Mouse (Mus musculus) thymus, adult 2 months (tissue): ENCODE results near the gene Dlat. TPM values are rescaled to one million over a fixed set of nuclear protein-coding genes. Genes with fewer than 3 reads are reported as not detected.

Source experiments
- DNase-seq: peaks from one replicate; pipeline ENCODE4 v3.0.0; 2021
- H3K27ac ChIP-seq: fragments of 200-500 bp; 2 replicates; pipeline ENCODE4 v1.5.1; 2012; ENCODE audit warnings: low read length, control low read depth; ENCODE audit not compliant: control insufficient read depth, insufficient read depth
- H3K27me3 ChIP-seq: fragments of 200-500 bp; 2 replicates; pipeline ENCODE4 v1.6.1; 2012; ENCODE audit warnings: mild to moderate bottlenecking, low read length, moderate library complexity, mixed read lengths; ENCODE audit not compliant: control insufficient read depth, insufficient read depth
- H3K36me3 ChIP-seq: fragments of 200-500 bp; 2 replicates; pipeline ENCODE4 v1.6.1; 2012; ENCODE audit warnings: mild to moderate bottlenecking, low read length, moderate library complexity; ENCODE audit not compliant: control insufficient read depth, insufficient read depth
- H3K4me1 ChIP-seq: fragments of 200-500 bp; replicated peaks from 2 replicates; pipeline ENCODE4 v1.6.1; 2012; ENCODE audit warnings: low read length; ENCODE audit not compliant: control insufficient read depth, insufficient read depth
- H3K4me3 ChIP-seq: fragments of 200-500 bp; 2 replicates; pipeline ENCODE4 v1.5.1; 2012; ENCODE audit warnings: mild to moderate bottlenecking, low read length, control low read depth, moderate library complexity; ENCODE audit not compliant: control insufficient read depth, insufficient read depth
- CTCF ChIP-seq: fragments of 200-500 bp; IDR thresholded peaks from 2 replicates; pipeline ENCODE4 v1.5.1; 2012; ENCODE audit warnings: mild to moderate bottlenecking, control low read depth, low read length, moderate library complexity, borderline replicate concordance; ENCODE audit not compliant: control insufficient read depth, poor library complexity, insufficient read depth; ENCODE audit errors: extremely low read depth
- POLR2A ChIP-seq: fragments of 200-500 bp; IDR thresholded peaks from 2 replicates; pipeline ENCODE4 v1.6.1; 2012; ENCODE audit warnings: mild to moderate bottlenecking, low read length, control low read depth, moderate library complexity; ENCODE audit not compliant: control insufficient read depth, poor library complexity, insufficient read depth; ENCODE audit errors: extremely low read depth
- WGBS: fragments of 180-500 bp; shearing (Covaris S2); methylation state at CpG from one replicate; pipeline ENCODE4 v1.1.7; 2018; 5-methylcytosine and 5-hydroxymethylcytosine counted together
- polyA plus RNA-seq: library from polyadenylated mRNA; depleted of rRNA; stranded (reverse); fragments of >200 nt; gene quantifications from 2 replicates; pipeline ENCODE4 v1.2.3, GENCODE M21; 2012

The Dlat gene
- polyA plus RNA-seq, 1 experiment: 24.5 TPM

GRCm38 (mm10) chr9:50681727-50682126 lies 22.1 kb upstream of the Dlat start:
- TF ChIP-seq POLR2A (no peak), CTCF (no peak)
- WGBS: 90% methylated on average over 7 of the region's 7 CpGs

GRCm38 (mm10) chr9:50679406-50679805 lies 19.8 kb upstream of the Dlat start:
- H3K27me3 ChIP-seq: no peaks in the 10 kb centered on the region
- TF ChIP-seq CTCF (no peak), POLR2A (no peak)
- WGBS: 82% methylated on average over 1 of the region's 1 CpGs
- no peak overlapping the region for H3K4me3 ChIP-seq
- no peaks in the 10 kb centered on the region for H3K4me1 ChIP-seq
- DNase-seq: no peak
- H3K36me3 ChIP-seq: no peaks in the 10 kb centered on the region
- H3K27ac ChIP-seq: no peak overlapping the region

More at GRCm38 (mm10) chr9:50681727-50682126, 22.1 kb upstream of the Dlat start:
- Histone ChIP-seq H3K36me3 (no peaks in the 10 kb centered on the region), H3K4me1 (no peaks in the 10 kb centered on the region), H3K4me3 (no peak overlapping the region), H3K27me3 (no peaks in the 10 kb centered on the region), H3K27ac (no peak overlapping the region)
- DNase-seq: no peak

- 38% methylated on average over 1 of the region's 1 CpGs for WGBS
- Histone ChIP-seq H3K36me3 (no peaks in the 10 kb centered on the region), H3K4me1 (no peaks in the 10 kb centered on the region), H3K27me3 (no peaks in the 10 kb centered on the region), H3K27ac (no peak overlapping the region), H3K4me3 (no peak overlapping the region)
- no peak for DNase-seq
- TF ChIP-seq POLR2A (no peak), CTCF (no peak)
Measured at GRCm38 (mm10) chr9:50674771-50675170, 15.2 kb upstream of the Dlat start.

- Histone ChIP-seq H3K4me3 (no peak overlapping the region), H3K4me1 (no peaks in the 10 kb centered on the region), H3K27ac (no peak overlapping the region), H3K27me3 (no peaks in the 10 kb centered on the region), H3K36me3 (no peaks in the 10 kb centered on the region)
- DNase-seq: peak; percentile 72
- TF ChIP-seq CTCF (no peak), POLR2A (no peak)
- 20% methylated on average over 5 of the region's 5 CpGs for WGBS
Measured at GRCm38 (mm10) chr9:50670690-50671089, 11.1 kb upstream of the Dlat start.

DNA sequence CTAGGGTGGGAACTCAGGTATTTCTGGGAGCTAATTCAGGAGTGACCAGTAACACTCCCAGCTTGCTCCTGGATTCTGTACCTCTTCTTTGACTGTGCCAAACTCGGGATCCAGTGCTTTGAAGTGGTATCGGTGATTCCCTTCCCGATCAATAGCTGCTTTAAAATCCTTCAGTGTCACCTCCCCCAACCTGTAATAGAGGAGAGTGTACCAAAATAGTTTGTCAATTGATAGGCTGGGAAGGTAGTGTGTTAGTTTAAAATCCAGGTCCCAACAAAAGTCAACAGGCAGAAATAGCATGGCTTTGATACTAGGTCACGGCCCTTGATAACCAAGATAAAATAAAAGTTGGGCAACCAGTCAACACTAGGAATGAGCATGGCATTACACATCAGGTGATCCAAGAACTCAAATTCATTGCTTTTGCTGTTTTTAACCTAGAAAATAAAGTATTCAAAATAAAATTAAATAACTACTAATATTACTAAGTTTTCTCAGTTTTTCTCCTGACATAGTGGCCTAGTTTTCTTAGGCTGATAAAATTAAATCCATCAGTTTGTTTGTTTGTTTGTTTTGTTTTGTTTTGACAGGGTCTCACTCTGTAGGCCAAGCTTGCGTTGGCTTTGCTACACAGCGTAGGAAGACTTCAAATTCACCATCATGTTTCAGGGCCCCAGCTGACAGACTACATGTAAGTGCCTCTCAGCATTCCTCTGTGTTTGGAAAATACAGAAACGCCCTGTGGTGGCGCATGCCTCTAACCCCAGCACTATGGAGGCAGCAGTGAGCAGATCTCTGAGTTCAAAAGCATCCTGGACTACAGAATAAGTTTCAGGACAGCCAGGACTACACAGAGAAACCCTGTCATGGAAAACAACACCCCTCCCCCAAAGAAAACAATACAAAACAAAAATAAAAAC lies 8.3 kb upstream of the Dlat start:
- Histone ChIP-seq H3K4me3 (no peak overlapping the region), H3K27me3 (no peaks in the 10 kb centered on the region), H3K27ac (no peak overlapping the region), H3K36me3 (no peaks in the 10 kb centered on the region), H3K4me1 (no peaks in the 10 kb centered on the region)
- no peak for TF ChIP-seq CTCF
- TF ChIP-seq POLR2A: no peak
- WGBS: 85% methylated on average over 8 of the region's 8 CpGs
- DNase-seq: no peak

GRCm38 (mm10) chr9:50666442-50666841 lies 6.9 kb upstream of the Dlat start:
- H3K4me3 ChIP-seq: no peak overlapping the region
- TF ChIP-seq POLR2A (no peak), CTCF (no peak)
- no peak for DNase-seq
- 92% methylated on average over 6 of the region's 6 CpGs for WGBS
- no peak overlapping the region for H3K27ac ChIP-seq
- H3K36me3 ChIP-seq: no peaks in the 10 kb centered on the region
- H3K4me1 ChIP-seq: no peaks in the 10 kb centered on the region
- no peaks in the 10 kb centered on the region for H3K27me3 ChIP-seq

- no peak for DNase-seq
- no peak overlapping the region for H3K4me3 ChIP-seq
- TF ChIP-seq CTCF: no peak
- TF ChIP-seq POLR2A: no peak
- H3K36me3 ChIP-seq: no peaks in the 10 kb centered on the region
- 90% methylated on average over 5 of the region's 5 CpGs for WGBS
- H3K27ac ChIP-seq: no peak overlapping the region
- peaks cover 4% of the 10 kb centered on the region for H3K4me1 ChIP-seq
- H3K27me3 ChIP-seq: no peaks in the 10 kb centered on the region
Measured at GRCm38 (mm10) chr9:50664826-50665225, 5.2 kb upstream of the Dlat start.

GRCm38 (mm10) chr9:50660431-50660830 lies 851 bp upstream of the Dlat start:
- no peak overlapping the region for H3K4me3 ChIP-seq
- no peaks in the 10 kb centered on the region for H3K27me3 ChIP-seq
- TF ChIP-seq CTCF: no peak
- no peak for TF ChIP-seq POLR2A
- WGBS: 19% methylated on average over 12 of the region's 12 CpGs
- H3K27ac ChIP-seq: no peak overlapping the region
- DNase-seq: peak; percentile 27
- no peaks in the 10 kb centered on the region for H3K36me3 ChIP-seq
- peaks cover 4% of the 10 kb centered on the region for H3K4me1 ChIP-seq
